Mouse (Mus musculus) layer of hippocampus, postnatal 36 days (tissue): Measurements from ENCODE around the gene Llgl2. TPM values are rescaled to one million over a fixed set of nuclear protein-coding genes. Genes with fewer than 3 reads are reported as not detected.

Experiments
- DNase-seq, 2 experiments: peaks; one replicate each; pipeline ENCODE4 v3.0.0; 2022
- total RNA-seq, 2 experiments: library from RNA; stranded (reverse); gene quantifications; 2 replicates each; pipeline ENCODE4 v1.2.3; 2021

The Llgl2 gene
- 1 to 10 TPM; 1.2 to 2.4 TPM for total RNA-seq

- peak; percentile 54 to 70 for DNase-seq
Observed at GRCm38 (mm10) chr11:115823774-115824740, at the start of gene Llgl2. Gene Llgl2 (plus strand): TSS chr11:115824049.

- DNase-seq, result no peak
Observed at GRCm38 (mm10) chr11:115774653-115775052, 49.2 kb upstream of the Llgl2 start.

- DNase-seq, result no peak
Observed at GRCm38 (mm10) chr11:115775821-115776665, 47.8 kb upstream of the Llgl2 start.

- DNase-seq, result no peak
Observed at GRCm38 (mm10) chr11:115776954-115777353, 46.9 kb upstream of the Llgl2 start.

GRCm38 (mm10) chr11:115777487-115778335 is 46.1 kb upstream of the Llgl2 start:
- no peak for DNase-seq

GRCm38 (mm10) chr11:115779038-115779571 is 44.7 kb upstream of the Llgl2 start:
- DNase-seq, result peak; percentile 58 to 66

GRCm38 (mm10) chr11:115780141-115781070 is 43.4 kb upstream of the Llgl2 start:
- peak; percentile 49 to 50 for DNase-seq

- DNase-seq, result no peak
Observed at GRCm38 (mm10) chr11:115786473-115786872, 37.4 kb upstream of the Llgl2 start.

- no peak for DNase-seq
Observed at GRCm38 (mm10) chr11:115789787-115790186, 34.1 kb upstream of the Llgl2 start.

GRCm38 (mm10) chr11:115791919-115792318 is 31.9 kb upstream of the Llgl2 start:
- no peak for DNase-seq

GRCm38 (mm10) chr11:115792353-115792752 is 31.5 kb upstream of the Llgl2 start:
- no peak for DNase-seq

- DNase-seq, result no peak
Observed at GRCm38 (mm10) chr11:115796898-115797297, 27.0 kb upstream of the Llgl2 start.

- DNase-seq, result no peak
Observed at GRCm38 (mm10) chr11:115797665-115798064, 26.2 kb upstream of the Llgl2 start.

- no peak for DNase-seq
Observed at GRCm38 (mm10) chr11:115800981-115801380, 22.9 kb upstream of the Llgl2 start.

GRCm38 (mm10) chr11:115803072-115803709 is 20.7 kb upstream of the Llgl2 start:
- no peak for DNase-seq

- DNase-seq, result no peak
Observed at GRCm38 (mm10) chr11:115805005-115805404, 18.8 kb upstream of the Llgl2 start.

- no peak for DNase-seq
Observed at GRCm38 (mm10) chr11:115806154-115806553, 17.7 kb upstream of the Llgl2 start.

GRCm38 (mm10) chr11:115807306-115807705 is 16.5 kb upstream of the Llgl2 start:
- DNase-seq, result peak; percentile 38 to 43

- DNase-seq, result no peak
Observed at GRCm38 (mm10) chr11:115807971-115808370, 15.9 kb upstream of the Llgl2 start.

- no peak for DNase-seq
Observed at GRCm38 (mm10) chr11:115808696-115809310, 15.0 kb upstream of the Llgl2 start.
